Mouse (Mus musculus): ENCODE measurements around the gene Numbl.
A peak's percentile ranks its signal among the peaks of the same experiment; 100 is the strongest.

Numbl gene

GRCm38 (mm10) chr7:27296518-27296917 lies 38.3 kb downstream of the Numbl start:
- no peak for DNase-seq (ENCODE audit: low spot score)

- DNase-seq (ENCODE audit: low spot score) = no peak
Measured at GRCm38 (mm10) chr7:27298033-27298610, 39.9 kb downstream of the Numbl start.

DNA sequence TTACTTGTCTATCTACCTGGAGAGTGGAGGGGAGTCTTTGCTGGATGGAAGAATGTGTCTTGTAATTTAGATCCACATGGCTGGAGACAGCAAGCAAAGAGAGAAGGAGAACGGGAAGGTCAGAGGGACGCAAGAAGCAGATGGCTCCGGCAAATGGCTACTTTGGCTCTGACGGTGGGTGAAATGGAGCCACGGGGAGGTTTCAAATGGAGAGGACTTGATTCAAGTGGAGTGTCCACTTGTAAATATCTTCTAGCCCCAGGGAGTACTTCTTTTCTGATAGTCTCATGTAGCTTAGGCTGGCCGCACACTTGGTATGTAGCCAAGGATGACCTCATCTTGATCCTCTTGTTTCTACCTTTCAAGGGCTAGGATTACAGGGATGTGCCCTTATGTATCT lies 40.6 kb downstream of the Numbl start:
- DNase-seq (ENCODE audit: low spot score) = no peak

GRCm38 (mm10) chr7:27300351-27300750 lies 42.1 kb downstream of the Numbl start:
- no peak for DNase-seq (ENCODE audit: low spot score)

- no peak for DNase-seq (ENCODE audit: low spot score)
Measured at GRCm38 (mm10) chr7:27300801-27301200, 42.6 kb downstream of the Numbl start.

- no peak for DNase-seq (ENCODE audit: low spot score)
Measured at GRCm38 (mm10) chr7:27302172-27302571, 43.9 kb downstream of the Numbl start.

- DNase-seq (ENCODE audit: low spot score) = no peak
Measured at GRCm38 (mm10) chr7:27305091-27305730, 47.0 kb downstream of the Numbl start.

DNA sequence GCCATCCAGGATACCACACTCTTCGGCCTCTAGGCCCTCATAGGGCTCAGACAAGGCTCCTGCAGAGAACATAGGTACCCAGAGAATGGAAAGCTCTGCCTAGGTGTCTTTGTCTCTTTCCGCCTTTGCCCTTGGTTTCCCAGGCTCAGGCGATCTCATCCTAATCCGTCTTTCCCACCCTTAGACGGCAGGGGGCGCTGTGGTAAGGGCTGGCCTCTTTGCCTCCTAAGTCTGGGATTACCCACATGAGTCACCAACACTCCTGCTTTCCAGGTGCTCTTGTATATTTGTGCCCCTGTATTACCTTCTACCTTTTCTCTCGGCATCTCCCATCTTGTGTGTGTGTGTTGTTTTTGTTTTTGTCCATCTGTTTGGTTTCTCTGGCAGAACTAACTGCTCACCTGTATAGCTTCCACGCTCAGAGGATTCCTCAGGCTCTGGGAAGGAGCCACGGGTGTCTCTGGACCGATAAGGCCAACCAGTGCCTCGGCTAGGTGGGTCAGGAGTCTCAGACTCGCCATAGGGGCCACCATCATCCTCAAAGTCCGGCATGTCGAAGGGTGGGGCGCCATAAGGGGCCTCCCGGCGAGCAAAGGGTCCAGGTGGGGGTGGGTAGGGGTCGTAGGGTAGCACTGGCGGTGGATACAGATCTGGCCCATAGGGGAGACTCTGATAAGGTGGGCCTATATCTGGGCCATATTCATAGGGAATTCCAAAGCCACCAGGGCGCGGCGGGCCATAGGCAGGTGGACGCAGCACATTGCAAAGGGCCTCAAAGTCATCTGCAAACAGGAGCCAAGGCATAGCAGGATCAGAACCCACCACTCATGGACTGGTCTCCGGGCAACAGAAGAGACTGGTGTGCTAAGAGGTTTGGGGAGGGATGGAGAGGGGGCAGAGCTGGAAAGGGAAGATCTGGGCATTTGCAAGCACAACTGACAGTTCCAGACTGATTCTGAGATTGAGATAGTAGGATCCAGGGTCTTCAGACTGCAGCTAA lies 48.2 kb downstream of the Numbl start:
- no peak for DNase-seq (ENCODE audit: low spot score)

- DNase-seq (ENCODE audit: low spot score) = no peak
Measured at GRCm38 (mm10) chr7:27307551-27307950, 49.3 kb downstream of the Numbl start.

GRCm38 (mm10) chr7:27308821-27309549 lies 50.8 kb downstream of the Numbl start:
- peak; percentile 57 for DNase-seq (ENCODE audit: low spot score)

GRCm38 (mm10) chr7:27309832-27310231 lies 51.6 kb downstream of the Numbl start:
- DNase-seq (ENCODE audit: low spot score) = no peak

DNA sequence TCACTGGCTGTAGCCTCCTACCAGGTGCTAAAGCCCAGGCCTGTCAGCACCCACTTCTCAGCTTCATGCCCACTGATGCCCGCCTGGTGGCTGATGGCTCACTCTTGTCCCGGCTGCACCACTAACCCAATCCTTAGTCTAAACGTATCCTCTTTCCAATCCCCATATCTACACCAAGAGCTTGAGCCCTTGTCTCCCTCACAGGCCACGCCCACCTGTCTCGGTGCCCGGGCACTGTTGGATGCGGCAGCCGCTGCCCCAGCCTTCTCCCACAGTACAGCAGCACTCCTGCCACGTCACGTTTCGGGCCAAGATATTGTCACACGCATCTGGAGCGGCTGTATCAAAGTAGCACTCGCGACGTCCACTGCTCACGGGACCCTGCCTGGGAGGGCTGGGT lies 52.1 kb downstream of the Numbl start:
- no peak for DNase-seq (ENCODE audit: low spot score)

- DNase-seq (ENCODE audit: low spot score) = no peak
Measured at GRCm38 (mm10) chr7:27310996-27311535, 52.8 kb downstream of the Numbl start.

GRCm38 (mm10) chr7:27311651-27312284 lies 53.5 kb downstream of the Numbl start:
- DNase-seq (ENCODE audit: low spot score) = no peak

- DNase-seq (ENCODE audit: low spot score) = no peak
Measured at GRCm38 (mm10) chr7:27314393-27314792, 56.2 kb downstream of the Numbl start.

DNA sequence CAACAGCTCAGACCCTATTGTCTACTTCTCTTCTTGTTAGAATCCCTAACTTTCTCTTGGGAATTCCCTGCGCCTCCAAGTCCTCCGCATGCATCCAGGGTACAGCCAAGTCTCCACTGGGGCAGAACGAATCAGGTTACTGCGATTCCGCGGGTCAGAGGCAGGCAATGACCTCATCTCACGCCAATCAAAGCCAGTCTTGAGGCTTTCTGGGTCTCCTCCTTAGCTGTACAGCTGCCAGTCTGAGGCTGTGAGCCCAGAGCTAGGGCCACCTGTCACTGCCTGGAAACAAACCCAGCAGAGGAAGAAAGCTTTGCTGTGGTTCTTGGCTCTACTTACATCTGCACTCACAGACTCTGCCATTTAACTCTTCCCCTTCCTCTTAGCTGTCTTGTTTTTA lies 57.7 kb downstream of the Numbl start:
- DNase-seq (ENCODE audit: low spot score) = no peak

DNA sequence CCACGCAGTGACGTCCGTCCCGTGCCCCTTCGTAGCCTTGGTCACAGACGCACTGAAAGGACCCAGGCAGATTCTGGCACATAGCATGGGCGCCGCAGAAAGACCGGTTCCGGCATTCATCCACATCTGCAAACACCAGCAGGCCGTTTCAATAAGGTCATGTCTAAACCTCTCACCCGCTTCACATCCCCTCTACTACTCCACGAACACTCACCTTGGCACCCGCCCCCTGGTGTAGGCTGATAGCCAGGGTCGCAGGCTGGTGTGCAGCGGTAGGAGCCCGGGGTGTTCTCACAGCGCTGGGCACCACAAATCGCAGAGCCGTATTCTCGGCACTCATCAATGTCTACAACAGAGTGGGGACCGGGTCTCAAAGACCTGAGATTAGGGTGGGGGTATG lies 61.2 kb downstream of the Numbl start:
- DNase-seq (ENCODE audit: low spot score) = no peak

- DNase-seq (ENCODE audit: low spot score) = no peak
Measured at GRCm38 (mm10) chr7:27322291-27322690, 64.1 kb downstream of the Numbl start.

- DNase-seq (ENCODE audit: low spot score) = no peak
Measured at GRCm38 (mm10) chr7:27323001-27323400, 64.8 kb downstream of the Numbl start.

DNA sequence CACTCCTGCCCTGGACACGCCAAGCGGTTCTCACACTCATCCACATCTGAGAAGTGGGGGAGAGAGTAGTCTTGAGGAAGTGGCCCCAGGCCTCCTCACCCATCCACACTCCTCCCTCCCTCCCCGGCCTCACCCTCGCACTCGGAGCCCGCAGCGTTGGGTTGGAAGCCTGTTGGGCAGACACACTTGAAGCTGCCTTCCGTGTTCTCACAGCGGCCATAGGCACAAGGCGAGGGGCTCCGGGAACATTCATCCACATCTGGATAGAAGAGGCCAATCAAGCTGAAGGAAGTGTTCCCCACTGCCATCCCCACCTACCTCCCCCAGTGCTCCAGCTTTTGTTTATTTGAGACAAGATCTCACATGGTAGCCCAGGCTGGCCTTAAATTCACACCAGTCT lies 65.9 kb downstream of the Numbl start:
- no peak for DNase-seq (ENCODE audit: low spot score)

DNA sequence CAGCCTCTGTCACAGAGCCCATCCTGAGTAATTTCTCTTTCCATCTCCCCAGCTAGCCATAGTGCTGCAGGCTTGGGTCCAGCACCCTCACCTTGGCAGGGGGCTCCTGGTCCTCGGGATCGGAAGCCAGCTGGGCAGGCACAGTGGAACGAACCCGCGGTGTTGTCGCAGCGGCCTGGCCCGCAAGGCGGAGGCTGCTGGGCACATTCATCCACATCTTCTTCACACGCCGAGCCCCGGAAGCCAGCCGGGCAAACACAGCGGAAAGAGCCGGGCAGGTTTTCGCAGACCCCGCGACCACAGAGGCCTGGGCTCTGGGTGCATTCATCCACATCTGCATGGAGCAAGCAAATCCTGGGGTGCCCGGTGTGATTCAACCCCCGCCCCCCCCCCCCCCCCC lies 66.7 kb downstream of the Numbl start:
- DNase-seq (ENCODE audit: low spot score) = no peak

Measured in yolk sac, embryonic 10.5 days (tissue).